Mouse (Mus musculus): Measurements from ENCODE around the gene Zxdc. TPM values are rescaled to one million over a fixed set of nuclear protein-coding genes. Genes with fewer than 3 reads are reported as not detected.

The Zxdc gene
- total RNA-seq (2023): 10 to 100 TPM; 30.2 to 32.8 TPM

DNA sequence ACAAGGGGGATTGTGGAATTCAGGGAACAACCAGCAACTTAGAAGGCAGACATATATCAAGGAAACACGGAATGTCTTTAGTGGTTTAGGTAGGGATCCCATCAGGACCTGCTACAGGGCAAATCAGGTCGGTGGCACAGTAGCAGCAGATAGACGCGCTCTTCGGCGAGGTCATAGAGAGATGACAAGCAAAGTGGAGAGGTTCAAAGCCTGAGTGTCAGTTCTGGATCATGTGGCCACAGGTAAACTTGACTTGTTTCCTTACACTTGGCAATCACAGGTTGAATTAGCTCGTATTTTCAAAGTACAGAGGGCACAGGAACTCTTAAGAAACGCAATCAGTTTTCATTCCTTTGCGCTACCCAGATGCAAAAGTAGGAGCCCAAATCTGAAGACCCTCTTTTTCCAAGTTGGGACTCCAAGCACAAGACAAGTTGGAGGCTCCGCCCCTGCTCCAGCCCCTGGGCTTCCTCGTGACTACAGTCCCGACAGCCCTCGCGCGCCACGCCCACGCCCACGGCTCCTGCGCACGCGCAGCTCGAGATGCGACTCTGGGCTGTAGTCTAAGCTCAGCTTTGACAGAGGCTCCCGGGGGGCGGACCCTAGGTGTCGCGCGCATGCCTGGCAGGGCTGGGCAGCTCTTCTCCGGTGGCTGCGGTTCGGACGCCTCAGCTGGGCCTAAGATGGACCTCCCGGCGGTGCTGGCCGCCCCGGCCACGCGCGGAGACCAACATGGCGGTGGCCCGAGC lies at the start of gene Zxdc:
Zxdc (plus strand) TSS at position 517 of the 749 bp plus-strand sequence.

DNA sequence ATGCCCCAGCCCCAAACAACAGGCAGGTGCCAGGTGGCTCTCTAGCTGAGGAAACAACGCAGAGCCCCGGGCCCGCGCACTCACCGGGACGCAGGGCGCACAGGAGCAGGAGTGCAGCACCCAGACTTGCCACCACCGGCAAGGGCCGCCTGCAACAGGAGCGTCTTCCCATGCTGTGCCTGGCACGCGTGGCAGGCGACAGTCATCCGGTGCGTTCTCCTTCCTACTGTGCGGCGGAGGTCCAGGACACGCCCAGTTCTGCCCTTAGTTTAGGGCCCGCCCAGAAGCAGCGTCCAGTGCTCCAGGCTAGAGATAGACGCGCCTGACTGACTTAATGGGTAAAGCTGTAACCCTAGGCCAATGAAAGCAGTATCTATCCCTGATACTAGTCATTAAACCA lies 44.3 kb upstream of the Zxdc start, which contains the start of gene Chst13:
Chst13 (minus strand) TSS at position 195 of the 400 bp plus-strand sequence.

DNA sequence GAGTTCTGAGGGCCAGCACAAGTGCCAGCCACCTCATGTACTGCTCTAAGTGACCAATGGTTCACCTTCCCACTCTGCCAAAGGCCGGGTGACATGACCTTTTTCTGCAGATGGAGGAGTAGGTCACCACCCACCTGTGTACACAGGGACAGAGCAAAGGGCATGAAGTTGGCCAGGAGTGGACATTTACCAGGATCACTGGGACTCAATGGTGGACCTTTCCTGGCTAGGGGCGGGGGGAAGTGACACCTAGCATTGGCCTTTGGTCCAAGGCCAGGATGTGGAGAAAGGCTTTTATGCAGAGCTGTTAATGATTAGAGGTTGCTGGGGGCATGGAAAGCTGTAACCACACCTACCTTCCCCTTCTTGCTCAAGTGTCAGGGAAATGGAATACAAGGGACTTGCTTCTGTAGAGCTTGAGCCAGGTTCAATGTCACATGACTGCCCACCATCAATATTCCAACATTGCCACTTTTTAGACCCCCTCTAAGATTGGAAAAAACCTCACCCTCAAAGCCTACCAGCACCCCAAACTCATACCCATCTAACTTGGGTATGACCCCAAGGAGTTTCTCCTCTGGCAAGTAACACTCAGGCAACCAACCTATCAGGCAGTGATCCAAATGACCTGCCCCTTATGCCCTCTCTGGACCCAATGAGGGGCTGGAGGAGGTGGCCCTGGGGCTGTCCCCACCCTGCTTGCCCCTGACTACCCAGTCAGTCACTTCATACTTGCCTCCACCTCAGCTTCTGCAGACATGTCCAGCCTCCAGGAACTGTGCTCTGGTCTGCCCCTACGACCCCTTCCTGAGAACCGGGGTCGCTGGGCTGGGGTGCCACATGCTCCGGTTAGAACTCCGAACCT lies 36.5 kb upstream of the Zxdc start, which contains the start of gene Uroc1:
Uroc1 (plus strand) TSS at position 724 of the 865 bp plus-strand sequence.

DNA sequence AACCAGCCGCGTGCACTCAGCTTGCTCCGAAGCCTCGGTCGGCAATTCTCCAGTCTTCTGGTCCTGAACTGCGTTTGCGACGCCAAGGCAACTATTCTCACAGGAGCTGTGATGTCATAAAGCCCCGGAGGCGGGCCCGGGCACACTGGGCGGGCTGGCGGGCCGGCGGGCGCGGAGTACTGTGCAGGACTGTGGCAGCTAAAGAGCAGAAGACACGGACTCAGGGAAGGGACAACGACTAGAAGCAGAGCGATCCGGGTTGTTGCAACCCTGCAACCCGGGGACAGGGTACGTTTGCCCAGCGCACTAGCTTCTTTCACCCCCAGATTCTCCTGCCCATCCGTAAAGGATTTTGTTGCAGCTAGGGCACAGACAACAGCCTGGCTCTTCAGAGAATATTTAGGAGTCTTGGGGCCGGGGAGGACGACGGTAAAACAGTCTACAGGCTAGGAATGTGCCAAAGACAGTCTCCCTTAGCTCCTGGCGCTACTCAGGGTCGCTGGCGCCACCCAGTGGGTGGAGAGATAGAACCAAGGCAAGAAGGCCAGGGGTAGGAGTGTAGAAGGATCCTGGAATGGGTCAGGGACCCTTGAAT lies 59.2 kb downstream of the Zxdc start, which contains the start of gene Cfap100:
Cfap100 (minus strand) TSS at position 418 of the 595 bp plus-strand sequence.

Other genes starting within 250 kb of the Zxdc start
- gene Vmn1r51, start 246.9 kb upstream of the Zxdc start, total RNA-seq (2023): not detected
- not detected for gene Vmn1r52, start 194.7 kb upstream of the Zxdc start, total RNA-seq (2023)
- not detected for gene V1ra8, start 166.7 kb upstream of the Zxdc start, total RNA-seq (2023)
- gene Vmn1r53, start 145.1 kb upstream of the Zxdc start, total RNA-seq (2023): not detected
- not detected for gene Vmn1r54, start 123.2 kb upstream of the Zxdc start, total RNA-seq (2023)
- not detected for gene BC048671, start 68.3 kb upstream of the Zxdc start, total RNA-seq (2023)
- gene Chst13, start 44.3 kb upstream of the Zxdc start, total RNA-seq (2023): not detected
- not detected for gene Uroc1, start 36.2 kb upstream of the Zxdc start, total RNA-seq (2023)
- not detected for gene Cfap100, start 59.3 kb downstream of the Zxdc start, total RNA-seq (2023)
- gene Klf15, start 93.1 kb downstream of the Zxdc start, total RNA-seq (2023): not detected
- not detected for gene Aldh1l1, start 116.9 kb downstream of the Zxdc start, total RNA-seq (2023)
- 1 to 10 TPM; 4.8 to 5.2 TPM for gene Slc41a3, start 235.2 kb downstream of the Zxdc start, total RNA-seq (2023)

Measured in B cell, adult 67 days (primary cell).